Mouse (Mus musculus): ENCODE measurements around the gene Sf1. TPM values are rescaled to one million over a fixed set of nuclear protein-coding genes. Genes with fewer than 3 reads are reported as not detected.

Gene Sf1
- total RNA-seq, 2 experiments from 2014 or later: 208 to 212 TPM

DNA sequence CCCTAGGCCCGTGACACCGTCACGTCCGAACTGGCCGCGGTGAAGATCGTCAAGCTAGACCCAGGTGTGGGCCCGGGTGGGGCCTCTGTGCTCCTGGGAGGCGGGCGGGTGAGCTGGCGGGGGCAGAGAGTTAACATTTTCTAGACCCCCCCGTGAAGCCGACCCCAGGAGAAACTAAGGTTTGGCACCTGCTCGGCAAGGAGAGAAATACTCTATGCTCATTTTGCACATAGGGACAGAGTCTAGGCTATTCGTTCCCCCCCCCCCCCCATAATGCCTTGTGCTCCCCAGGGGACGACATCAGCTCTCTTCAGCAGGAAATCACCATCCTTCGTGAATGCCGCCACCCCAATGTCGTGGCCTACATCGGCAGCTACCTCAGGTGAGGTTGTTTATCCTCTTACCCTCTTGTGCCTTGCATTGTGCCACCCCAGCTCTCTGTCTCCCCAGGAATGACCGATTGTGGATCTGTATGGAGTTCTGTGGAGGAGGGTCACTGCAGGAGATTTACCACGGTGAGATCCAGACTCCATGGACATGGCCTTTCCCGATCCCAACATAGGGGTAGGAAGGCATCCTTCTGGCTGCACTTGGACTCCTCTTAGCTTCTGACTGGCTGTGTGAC, 21.9 kb upstream of the Sf1 start:
- intact Hi-C loops (cut with DNase I): no loop called here
- no peak for TF ChIP-seq CTCF (IDR thresholded peaks at IDR 0.05)
- peak overlapping the region; percentile 81 for H3K4me3 ChIP-seq
- no peak for DNase-seq (ENCODE audit: extremely low spot score in 1 of 2, low spot score in 2 of 2)
- peak overlapping the region; percentile 86 for H3K27ac ChIP-seq

DNA sequence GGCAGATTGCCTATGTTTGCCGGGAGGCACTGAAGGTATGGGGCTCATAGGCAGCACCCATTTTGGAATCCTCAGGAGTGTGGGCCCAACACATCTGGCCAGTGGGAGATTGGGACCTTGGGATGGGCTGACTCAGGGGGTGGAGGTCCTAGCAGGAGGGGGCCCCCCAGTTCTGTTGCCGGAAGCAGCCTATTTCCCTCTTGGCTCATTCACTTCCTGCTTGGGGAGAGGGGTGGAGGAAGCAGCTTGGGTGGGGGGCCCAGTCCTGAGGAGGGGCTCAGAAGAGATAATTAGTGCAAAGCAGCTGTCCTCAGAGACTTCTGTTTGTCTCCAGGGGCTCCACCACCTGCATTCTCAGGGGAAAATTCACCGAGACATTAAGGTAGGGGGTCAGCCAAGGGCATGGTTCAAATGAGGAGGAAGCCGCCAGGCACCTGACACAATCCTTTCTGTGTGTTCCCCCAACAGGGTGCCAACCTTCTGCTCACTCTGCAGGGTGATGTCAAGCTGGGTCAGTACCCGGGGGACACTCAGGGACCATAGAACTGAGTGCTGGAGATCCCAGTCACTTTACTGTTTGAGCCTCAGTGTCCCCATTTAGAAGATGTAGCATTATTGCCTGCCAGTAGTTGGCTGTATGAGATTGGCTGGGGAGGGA, 21.1 kb upstream of the Sf1 start:
- no peak for DNase-seq (ENCODE audit: extremely low spot score in 1 of 2, low spot score in 2 of 2)
- no peak for TF ChIP-seq CTCF (IDR thresholded peaks at IDR 0.05)
- intact Hi-C loops (cut with DNase I): no loop called here
- Histone ChIP-seq H3K27ac (peak overlapping the region; percentile 28; the same call in 1 of the 2 replicates), H3K4me3 (peak overlapping the region; percentile 81)

DNA sequence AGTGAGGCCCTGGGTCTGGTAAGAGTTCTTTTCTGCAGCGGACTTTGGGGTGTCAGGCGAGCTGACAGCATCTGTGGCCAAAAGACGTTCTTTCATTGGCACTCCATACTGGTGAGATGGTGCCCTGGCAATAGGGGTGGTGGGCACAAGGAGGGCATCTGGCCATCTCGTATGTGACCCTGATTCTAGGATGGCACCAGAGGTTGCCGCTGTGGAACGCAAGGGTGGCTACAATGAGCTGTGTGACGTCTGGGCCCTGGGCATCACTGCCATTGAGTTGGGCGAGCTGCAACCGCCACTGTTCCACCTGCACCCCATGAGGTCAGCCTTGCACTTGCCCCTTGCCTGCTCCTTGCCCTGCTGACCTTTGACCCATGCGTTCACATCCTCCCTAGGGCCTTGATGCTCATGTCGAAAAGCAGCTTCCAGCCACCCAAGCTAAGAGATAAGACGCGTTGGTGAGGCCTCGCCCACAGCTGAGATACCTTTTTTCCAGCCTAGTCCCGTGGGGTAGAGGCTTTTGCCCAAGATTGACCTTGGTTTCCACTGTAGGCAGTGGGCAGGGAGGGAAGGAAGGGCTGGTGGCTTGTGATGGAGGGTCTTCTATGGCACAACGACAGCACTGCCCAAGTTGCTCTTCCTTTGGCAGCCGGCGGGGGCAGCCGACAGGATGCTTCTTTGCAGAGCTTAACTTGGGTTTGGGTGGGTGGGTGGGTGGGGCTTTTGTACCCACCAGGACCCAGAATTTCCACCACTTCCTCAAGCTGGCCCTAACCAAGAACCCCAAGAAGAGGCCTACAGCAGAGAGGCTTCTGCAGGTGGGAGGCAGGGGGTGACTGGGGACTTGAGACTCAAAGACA, 20.2 kb upstream of the Sf1 start:
- Histone ChIP-seq H3K27ac (no peak overlapping the region), H3K4me3 (no peak overlapping the region)
- intact Hi-C loops (cut with DNase I): no loop called here

DNA sequence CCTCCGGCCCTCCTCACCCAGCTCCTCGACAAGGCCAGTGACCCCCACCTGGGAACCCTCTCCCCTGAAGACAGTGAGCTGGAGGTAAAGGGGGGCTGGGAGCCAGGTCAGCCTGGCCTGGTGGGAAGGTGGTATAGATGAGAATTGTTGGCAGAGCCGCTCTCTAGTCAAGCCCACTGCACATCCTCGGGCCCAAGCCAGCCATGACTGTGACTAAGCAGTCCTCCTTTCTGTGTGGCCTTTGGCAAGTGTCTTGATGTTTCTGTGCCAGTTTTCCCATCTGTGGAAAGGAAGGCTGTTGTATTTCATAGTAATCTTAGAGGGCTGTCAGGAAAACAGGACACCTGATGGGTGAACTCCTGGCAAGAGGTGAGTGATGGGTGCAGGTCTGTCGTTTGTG, 19.5 kb upstream of the Sf1 start:
- TF ChIP-seq CTCF (IDR thresholded peaks at IDR 0.05): no peak
- intact Hi-C loops (cut with DNase I): no loop called here
- H3K4me3 ChIP-seq: no peak overlapping the region
- DNase-seq (ENCODE audit: extremely low spot score in 1 of 2, low spot score in 2 of 2): no peak
- H3K27ac ChIP-seq: no peak overlapping the region

More for the DNA sequence above, 20.2 kb upstream of the Sf1 start:
- DNase-seq (ENCODE audit: extremely low spot score in 1 of 2, low spot score in 2 of 2): no peak
- no peak; the same call in 1 of the 2 replicates for TF ChIP-seq CTCF (IDR thresholded peaks at IDR 0.05)

DNA sequence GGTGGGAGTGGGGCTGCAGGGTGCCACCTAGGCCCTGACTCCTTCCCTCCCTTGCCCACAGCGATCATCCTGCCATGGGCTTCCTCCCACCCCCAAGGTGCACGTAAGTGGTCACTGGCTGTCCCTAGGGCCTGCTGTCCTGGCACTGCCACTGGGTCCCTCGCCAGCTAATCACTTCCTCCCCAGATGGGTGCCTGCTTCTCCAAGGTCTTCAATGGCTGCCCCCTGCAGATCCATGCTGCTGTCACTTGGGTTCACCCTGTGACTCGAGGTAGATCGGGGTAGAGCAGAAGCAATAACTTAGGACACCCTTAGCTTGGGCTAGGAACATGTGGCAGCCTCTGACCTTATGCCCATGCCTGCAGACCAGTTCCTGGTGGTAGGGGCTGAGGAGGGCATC, 17.5 kb upstream of the Sf1 start:
- no peak overlapping the region for H3K27ac ChIP-seq
- no peak for DNase-seq (ENCODE audit: extremely low spot score in 1 of 2, low spot score in 2 of 2)
- no peak for TF ChIP-seq CTCF (IDR thresholded peaks at IDR 0.05)
- intact Hi-C loops (cut with DNase I): no loop called here
- no peak overlapping the region for H3K4me3 ChIP-seq

DNA sequence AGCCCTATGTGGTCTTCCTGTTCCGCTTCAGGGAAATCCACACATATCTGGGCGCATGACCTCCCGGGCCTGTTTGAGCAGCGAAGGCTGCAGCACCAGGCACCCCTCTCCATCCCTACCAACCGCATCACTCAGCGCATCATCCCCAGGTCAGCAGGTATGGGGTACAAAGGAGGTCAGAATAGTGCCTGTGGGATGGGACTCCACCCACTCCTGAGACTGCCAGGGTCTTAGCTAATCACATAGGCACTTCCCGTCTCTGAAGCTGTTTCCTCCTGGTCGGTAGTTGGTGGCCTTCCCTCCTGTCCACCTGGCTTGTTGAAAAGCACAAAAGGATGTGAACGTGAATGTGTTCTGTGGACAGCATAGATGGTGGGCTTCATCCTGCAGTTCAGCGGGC, 16.8 kb upstream of the Sf1 start:
- DNase-seq (ENCODE audit: extremely low spot score in 1 of 2, low spot score in 2 of 2): no peak
- Histone ChIP-seq H3K27ac (no peak overlapping the region), H3K4me3 (no peak overlapping the region)
- TF ChIP-seq CTCF (IDR thresholded peaks at IDR 0.05): no peak
- intact Hi-C loops (cut with DNase I): no loop called here

DNA sequence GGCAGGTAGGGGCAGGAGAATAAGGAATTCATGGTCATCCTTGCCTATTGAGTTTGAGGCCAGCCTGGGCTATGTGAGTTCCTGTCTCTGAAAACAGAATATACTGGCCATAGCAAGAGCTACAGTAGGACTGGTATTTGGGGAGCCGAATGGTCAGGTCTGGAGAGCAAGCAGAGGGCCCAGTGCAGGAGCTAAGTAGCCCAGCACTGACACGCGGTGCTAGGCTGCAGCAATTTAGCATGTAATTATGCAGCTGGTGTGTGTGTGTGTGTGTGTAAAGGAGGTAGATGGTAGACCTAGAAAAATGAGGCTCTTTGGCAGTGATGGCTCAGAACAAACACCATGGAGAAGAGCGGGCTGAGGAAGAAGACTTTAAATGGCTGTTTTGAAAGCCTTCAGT, 15.9 kb upstream of the Sf1 start:
- Histone ChIP-seq H3K4me3 (no peak overlapping the region), H3K27ac (no peak overlapping the region)
- TF ChIP-seq CTCF (IDR thresholded peaks at IDR 0.05): no peak
- intact Hi-C loops (cut with DNase I): no loop called here
- no peak for DNase-seq (ENCODE audit: extremely low spot score in 1 of 2, low spot score in 2 of 2)

DNA sequence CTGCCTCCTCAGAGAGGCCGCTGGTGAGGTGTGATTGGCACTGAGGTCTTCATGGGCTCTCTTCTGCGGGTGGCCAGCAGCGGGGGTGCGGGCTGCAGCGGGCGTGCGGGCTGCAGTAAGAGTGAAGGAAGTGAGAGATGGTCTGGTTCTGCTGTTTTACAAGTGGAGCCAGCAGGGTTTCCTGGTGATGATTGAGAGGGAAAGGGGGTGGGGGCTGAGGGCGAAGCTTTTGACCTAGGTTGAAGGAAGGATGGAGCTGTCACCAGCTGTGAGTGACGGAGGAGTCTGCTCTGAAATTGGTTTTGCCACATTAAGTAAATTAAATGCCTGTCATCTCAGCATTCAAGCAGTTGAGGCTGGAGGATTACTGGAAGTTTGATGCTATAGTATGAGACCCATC, 14.8 kb upstream of the Sf1 start:
- Histone ChIP-seq H3K4me3 (no peak overlapping the region), H3K27ac (no peak overlapping the region)
- intact Hi-C loops (cut with DNase I): no loop called here
- no peak for TF ChIP-seq CTCF (IDR thresholded peaks at IDR 0.05)
- DNase-seq (ENCODE audit: extremely low spot score in 1 of 2, low spot score in 2 of 2): no peak

DNA sequence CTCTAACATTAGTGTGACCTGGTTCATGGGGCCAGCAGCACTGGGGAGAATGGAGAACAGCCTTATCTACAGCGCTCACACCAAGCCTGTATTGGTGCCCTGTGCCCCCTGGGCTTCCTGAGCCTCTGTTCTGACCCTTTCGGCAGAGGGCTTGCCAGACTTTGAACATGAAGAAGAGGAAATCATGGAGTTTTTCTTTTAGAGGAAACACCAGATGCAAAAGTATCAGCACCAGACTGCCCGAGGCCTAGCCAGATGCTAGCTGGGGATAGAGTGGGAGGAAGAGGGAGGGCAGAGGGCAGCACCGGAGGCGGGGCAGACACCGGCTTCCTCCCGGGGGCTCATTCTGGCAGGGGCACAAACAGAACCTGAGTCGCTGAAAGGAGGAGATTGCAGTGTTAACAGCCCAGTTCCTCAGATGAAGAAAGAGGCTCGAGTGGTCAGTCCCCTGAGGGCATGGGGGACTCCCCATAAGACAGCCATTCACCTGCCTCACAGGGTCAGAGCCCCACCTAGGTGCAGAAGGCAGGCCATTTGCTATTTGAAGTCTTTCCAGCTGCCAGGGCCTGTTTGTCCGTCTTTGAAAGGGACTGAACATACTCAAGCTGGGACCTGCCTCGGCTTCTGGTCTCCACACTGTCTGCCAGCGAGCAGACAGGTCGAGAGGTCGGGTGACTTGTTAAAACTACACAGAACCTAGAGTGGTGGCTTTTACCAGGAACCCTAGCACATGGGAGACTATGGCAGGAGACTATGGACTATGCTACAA, 14.1 kb upstream of the Sf1 start:
- Histone ChIP-seq H3K4me3 (no peak overlapping the region), H3K27ac (no peak overlapping the region)
- TF ChIP-seq CTCF (IDR thresholded peaks at IDR 0.05): no peak
- DNase-seq (ENCODE audit: extremely low spot score in 1 of 2, low spot score in 2 of 2): no peak
- intact Hi-C loops (cut with DNase I): no loop called here

DNA sequence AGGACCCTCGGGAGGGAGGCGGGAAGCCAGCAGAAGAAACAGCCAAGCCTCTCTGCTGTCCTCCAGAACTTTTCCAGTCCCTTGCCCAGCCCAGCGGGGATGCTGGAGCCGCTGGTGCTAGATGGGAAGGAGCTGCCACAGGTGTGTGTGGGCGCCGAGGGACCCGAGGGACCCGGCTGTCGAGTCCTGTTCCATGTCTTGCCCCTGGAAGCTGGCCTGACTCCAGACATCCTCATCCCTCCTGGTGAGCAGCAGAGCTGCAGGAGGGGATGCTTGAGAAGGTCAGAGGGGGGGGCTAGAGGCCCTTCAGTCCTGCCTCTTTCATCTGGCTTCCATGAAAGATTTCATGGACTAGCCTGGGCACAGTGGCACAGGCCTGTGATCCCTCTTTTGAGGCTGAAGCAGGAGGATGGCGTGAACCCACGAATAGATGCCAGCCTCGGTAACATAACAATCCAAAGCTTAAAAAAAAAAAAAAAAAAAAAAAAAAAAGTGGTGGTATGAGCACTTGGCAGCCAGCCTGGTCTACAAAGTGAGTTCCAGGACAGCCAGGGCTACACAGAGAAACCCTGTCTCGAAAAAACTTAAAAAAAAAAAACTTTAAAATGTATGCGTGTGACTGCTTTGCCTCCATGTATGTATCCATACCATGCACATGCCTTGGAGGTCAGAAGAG, 11.9 kb upstream of the Sf1 start:
- H3K4me3 ChIP-seq: no peak overlapping the region
- TF ChIP-seq CTCF (IDR thresholded peaks at IDR 0.05): no peak
- H3K27ac ChIP-seq: no peak overlapping the region; the same call in 1 of the 2 replicates
- no peak for DNase-seq (ENCODE audit: extremely low spot score in 1 of 2, low spot score in 2 of 2)
- intact Hi-C loops (cut with DNase I): no loop called here

DNA sequence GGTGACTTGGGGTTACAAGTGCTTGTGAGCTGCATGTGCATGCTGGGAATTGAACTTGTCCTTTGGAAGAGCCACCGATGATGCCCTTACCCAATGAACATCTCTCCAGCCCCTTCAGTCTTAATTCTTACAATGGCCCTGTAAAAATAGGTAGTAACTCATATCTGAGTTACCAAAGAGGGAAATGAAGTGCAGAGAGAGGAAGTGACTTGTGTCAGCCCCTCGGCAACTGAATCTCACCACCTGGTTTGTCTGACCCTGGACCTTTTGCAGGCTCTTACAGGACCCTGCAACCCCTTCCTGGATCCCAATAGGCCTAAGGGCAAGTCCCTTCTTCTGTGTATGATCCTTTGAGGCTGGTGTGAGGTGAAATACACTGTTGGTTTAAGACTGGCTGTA, 11.4 kb upstream of the Sf1 start:
- intact Hi-C loops (cut with DNase I): no loop called here
- DNase-seq (ENCODE audit: extremely low spot score in 1 of 2, low spot score in 2 of 2): no peak
- TF ChIP-seq CTCF (IDR thresholded peaks at IDR 0.05): no peak
- Histone ChIP-seq H3K27ac (no peak overlapping the region), H3K4me3 (no peak overlapping the region)
